Mouse (Mus musculus): Measurements from ENCODE around the gene Gzmb. TPM values are rescaled to one million over a fixed set of nuclear protein-coding genes. Genes with fewer than 3 reads are reported as not detected.

Gene Gzmb
- polyA plus RNA-seq, 2 experiments: 0.17 to 0.18 TPM

DNA sequence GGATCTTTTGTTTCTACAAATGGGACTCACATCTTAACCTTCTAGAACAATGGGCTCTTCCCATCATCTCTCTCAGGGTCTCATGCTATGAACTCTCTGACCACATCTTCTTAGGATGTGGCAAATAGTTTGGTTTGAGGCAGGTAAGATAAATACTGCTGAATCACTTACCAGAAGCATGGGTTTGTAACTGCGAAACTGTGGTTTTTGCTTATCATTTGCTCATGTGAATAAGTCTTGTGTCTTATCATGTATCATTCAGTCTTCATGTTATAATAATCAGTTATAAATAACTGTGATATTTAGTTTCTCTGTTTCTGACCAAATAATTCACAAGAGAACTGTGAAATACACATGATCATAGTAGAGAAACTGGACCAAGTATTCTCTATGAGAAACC is 4.0 kb upstream of the Gzmb start:
- H3K9ac ChIP-seq (replicated peaks): no peak overlapping the region
- H3K4me2 ChIP-seq (ENCODE audit: low read depth): no peak overlapping the region
- ATAC-seq (ENCODE audit: insufficient read depth): no peak
- H3K36me3 ChIP-seq (replicated peaks; ENCODE audit: control insufficient read depth, insufficient read depth, low read depth): no peaks in the 10 kb centered on the region
- no peak for DNase-seq (ENCODE audit: low read depth in 3 of 3, low spot score in 3 of 3)
- no peak overlapping the region for H3K27ac ChIP-seq
- TF ChIP-seq CTCF (IDR thresholded peaks at IDR 0.05; ENCODE audit: low read depth) (no peak), EP300 (IDR thresholded peaks at IDR 0.05; ENCODE audit: low read depth) (peak; percentile 28; the same call in 1 of the 2 replicates)
- H3K9me3 ChIP-seq (ENCODE audit: control insufficient read depth, low read length): no peaks in the 10 kb centered on the region
- WGBS (ENCODE audit: insufficient replicate concordance): 15% methylated on average over 1 of the region's 1 CpGs
- H3K4me3 ChIP-seq (ENCODE audit: insufficient read depth in 1 of 2, low read depth in 2 of 2, low read length in 2 of 2): no peak overlapping the region
- no peaks in the 10 kb centered on the region for H3K27me3 ChIP-seq (ENCODE audit: control insufficient read depth, insufficient read depth, low read length)
- H3K4me1 ChIP-seq (replicated peaks; ENCODE audit: control insufficient read depth in 2 of 2, insufficient read depth in 2 of 2, low read length in 1 of 2): no peaks in the 10 kb centered on the region

DNA sequence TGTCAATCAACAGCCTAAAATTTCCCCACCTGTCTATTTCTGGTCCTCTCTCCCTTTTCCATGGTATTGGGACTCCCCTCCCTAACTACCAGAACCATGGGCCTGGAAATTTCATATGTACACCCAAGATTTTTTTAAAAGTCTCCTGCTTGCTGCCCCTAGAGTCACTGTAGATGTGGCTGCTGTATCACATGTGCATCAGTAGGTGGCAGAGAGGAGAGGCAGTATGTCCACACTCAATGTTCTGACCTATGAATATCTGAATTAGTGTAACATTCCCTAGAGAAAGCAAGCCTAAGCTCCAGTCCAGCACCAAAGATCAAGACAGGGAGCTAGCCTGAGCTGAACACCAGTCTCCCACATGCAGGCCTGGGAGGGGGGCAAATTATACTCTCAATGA is 21.7 kb downstream of the Gzmb start:
- TF ChIP-seq CTCF (IDR thresholded peaks at IDR 0.05; ENCODE audit: low read depth): no peak
- no peak for TF ChIP-seq EP300 (IDR thresholded peaks at IDR 0.05; ENCODE audit: low read depth)
- Histone ChIP-seq H3K9me3 (ENCODE audit: control insufficient read depth, low read length) (no peaks in the 10 kb centered on the region), H3K4me3 (ENCODE audit: insufficient read depth in 1 of 2, low read depth in 2 of 2, low read length in 2 of 2) (no peak overlapping the region), H3K4me1 (replicated peaks; ENCODE audit: control insufficient read depth in 2 of 2, insufficient read depth in 2 of 2, low read length in 1 of 2) (no peaks in the 10 kb centered on the region), H3K36me3 (replicated peaks; ENCODE audit: control insufficient read depth, insufficient read depth, low read depth) (no peaks in the 10 kb centered on the region), H3K27ac (no peak overlapping the region), H3K27me3 (ENCODE audit: control insufficient read depth, insufficient read depth, low read length) (no peaks in the 10 kb centered on the region), H3K4me2 (ENCODE audit: low read depth) (no peak overlapping the region), H3K9ac (replicated peaks) (no peak overlapping the region)
- ATAC-seq (ENCODE audit: insufficient read depth): no peak
- no peak for DNase-seq (ENCODE audit: low read depth in 3 of 3, low spot score in 3 of 3)

DNA sequence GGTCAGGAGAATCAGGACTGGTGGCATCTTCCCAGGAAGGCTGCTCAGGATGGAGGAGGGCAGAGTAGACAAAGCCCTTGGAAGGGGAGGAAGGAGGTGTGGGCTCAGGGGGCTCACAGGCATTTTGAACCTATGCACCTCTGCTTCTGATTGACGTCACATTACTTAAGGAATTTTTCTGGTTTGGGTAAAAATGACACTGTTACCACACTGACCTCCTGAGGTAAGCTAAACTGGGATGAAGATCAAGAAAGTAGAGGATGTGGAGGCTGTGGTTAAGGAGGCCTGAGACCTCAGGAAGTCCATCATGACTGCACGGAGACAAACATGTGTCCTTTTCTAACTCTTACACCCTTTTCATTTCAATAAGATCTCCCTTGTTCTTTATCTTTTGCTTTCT is 27.5 kb downstream of the Gzmb start, which contains the start of gene Gzmc:
Gene Gzmc (minus strand): TSS at position 101 of the 400 bp plus-strand sequence.
- H3K4me2 ChIP-seq (ENCODE audit: low read depth): no peak within 1 kb of the TSS
- ATAC-seq (ENCODE audit: insufficient read depth): no peak
- 23% methylated on average over 2 of the region's 2 CpGs for WGBS (ENCODE audit: insufficient replicate concordance)

DNA sequence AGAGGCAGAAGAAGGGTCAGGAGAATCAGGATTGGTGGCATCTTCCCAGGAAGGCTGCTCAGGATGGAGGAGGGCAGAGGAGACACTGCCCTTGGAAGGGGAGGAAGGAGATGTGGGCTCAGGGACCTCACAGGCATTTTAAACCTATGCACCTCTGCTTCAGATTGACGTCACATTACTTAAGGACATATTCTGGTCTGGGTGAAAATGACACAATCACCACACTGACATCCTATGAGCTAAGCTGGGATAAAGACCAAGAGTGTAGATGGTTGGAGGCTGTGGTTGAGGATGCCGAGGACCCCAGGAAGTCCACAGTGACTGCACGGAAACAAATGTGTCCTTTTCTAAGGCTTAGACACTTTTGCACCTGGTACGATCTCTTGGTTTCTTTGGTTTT is 50.7 kb downstream of the Gzmb start, which contains the start of gene Gzmf:
Gene Gzmf (minus strand): TSS at position 101 of the 400 bp plus-strand sequence.
- Histone ChIP-seq H3K27ac (no peak within 1 kb of the TSS), H3K4me3 (ENCODE audit: insufficient read depth in 1 of 2, low read depth in 2 of 2, low read length in 2 of 2) (no peak within 1 kb of the TSS), H3K9ac (replicated peaks) (no peak within 1 kb of the TSS), H3K9me3 (ENCODE audit: control insufficient read depth, low read length) (no peaks in the 10 kb centered on the region), H3K36me3 (replicated peaks; ENCODE audit: control insufficient read depth, insufficient read depth, low read depth) (no peaks in the 10 kb centered on the region), H3K4me1 (replicated peaks; ENCODE audit: control insufficient read depth in 2 of 2, insufficient read depth in 2 of 2, low read length in 1 of 2) (no peaks in the 10 kb centered on the region), H3K27me3 (ENCODE audit: control insufficient read depth, insufficient read depth, low read length) (no peaks in the 10 kb centered on the region), H3K4me2 (ENCODE audit: low read depth) (no peak within 1 kb of the TSS)
- no peak for TF ChIP-seq EP300 (IDR thresholded peaks at IDR 0.05; ENCODE audit: low read depth)
- TF ChIP-seq CTCF (IDR thresholded peaks at IDR 0.05; ENCODE audit: low read depth): no peak
- WGBS (ENCODE audit: insufficient replicate concordance): 60% methylated on average over 4 of the region's 4 CpGs
- DNase-seq (ENCODE audit: low read depth in 3 of 3, low spot score in 3 of 3) (no peak), ATAC-seq (ENCODE audit: insufficient read depth) (no peak)

More for the DNA sequence above, 27.5 kb downstream of the Gzmb start, which contains the start of gene Gzmc:
- no peaks in the 10 kb centered on the region for H3K27me3 ChIP-seq (ENCODE audit: control insufficient read depth, insufficient read depth, low read length)
- H3K4me3 ChIP-seq (ENCODE audit: insufficient read depth in 1 of 2, low read depth in 2 of 2, low read length in 2 of 2): no peak within 1 kb of the TSS
- TF ChIP-seq EP300 (IDR thresholded peaks at IDR 0.05; ENCODE audit: low read depth) (no peak), CTCF (IDR thresholded peaks at IDR 0.05; ENCODE audit: low read depth) (no peak)
- H3K9me3 ChIP-seq (ENCODE audit: control insufficient read depth, low read length): no peaks in the 10 kb centered on the region
- H3K4me1 ChIP-seq (replicated peaks; ENCODE audit: control insufficient read depth in 2 of 2, insufficient read depth in 2 of 2, low read length in 1 of 2): no peaks in the 10 kb centered on the region
- no peak within 1 kb of the TSS for H3K9ac ChIP-seq (replicated peaks)
- no peaks in the 10 kb centered on the region for H3K36me3 ChIP-seq (replicated peaks; ENCODE audit: control insufficient read depth, insufficient read depth, low read depth)
- H3K27ac ChIP-seq: no peak within 1 kb of the TSS
- no peak for DNase-seq (ENCODE audit: low read depth in 3 of 3, low spot score in 3 of 3)

Other genes starting within 250 kb of the Gzmb start
- not detected in 2 replicates for gene Mcpt1, start 244.3 kb downstream of the Gzmb start, polyA plus RNA-seq (2012; rRNA removed)
- not detected in 2 replicates for gene Mcpt1, start 244.3 kb downstream of the Gzmb start, polyA plus RNA-seq (2014; fragmentation: Nextera tagmentation; extraction: Ambion mirVana)
- not detected in 2 replicates for gene Mcpt9, start 231.8 kb downstream of the Gzmb start, polyA plus RNA-seq (2012; rRNA removed)
- gene Mcpt9, start 231.8 kb downstream of the Gzmb start, polyA plus RNA-seq (2014; fragmentation: Nextera tagmentation; extraction: Ambion mirVana): not detected in 2 replicates
- 0.06 and 0.11 TPM in 2 replicates for gene Mcpt2, start 220.2 kb downstream of the Gzmb start, polyA plus RNA-seq (2012; rRNA removed)
- 0.13 and 0.22 TPM in 2 replicates for gene Mcpt2, start 220.2 kb downstream of the Gzmb start, polyA plus RNA-seq (2014; fragmentation: Nextera tagmentation; extraction: Ambion mirVana)
- gene Mcpt4, start 199.9 kb downstream of the Gzmb start, polyA plus RNA-seq (2012; rRNA removed): 0.04 TPM in 1 of 2 replicates, not detected in the other
- not detected in 2 replicates for gene Mcpt4, start 199.9 kb downstream of the Gzmb start, polyA plus RNA-seq (2014; fragmentation: Nextera tagmentation; extraction: Ambion mirVana)
- gene Mcpt8, start 177.0 kb downstream of the Gzmb start, polyA plus RNA-seq (2012; rRNA removed): 0.79 and 4.6 TPM in 2 replicates
- 4.3 and 15.8 TPM in 2 replicates for gene Mcpt8, start 177.0 kb downstream of the Gzmb start, polyA plus RNA-seq (2014; fragmentation: Nextera tagmentation; extraction: Ambion mirVana)
- gene Ctsg, start 159.7 kb downstream of the Gzmb start, polyA plus RNA-seq (2012; rRNA removed): 32.2 and 32.6 TPM in 2 replicates
- 27.1 and 48.4 TPM in 2 replicates for gene Ctsg, start 159.7 kb downstream of the Gzmb start, polyA plus RNA-seq (2014; fragmentation: Nextera tagmentation; extraction: Ambion mirVana)
- gene Gzme, start 141.6 kb downstream of the Gzmb start, polyA plus RNA-seq (2012; rRNA removed): 0.10 TPM in 1 of 2 replicates, not detected in the other
- not detected in 2 replicates for gene Gzme, start 141.6 kb downstream of the Gzmb start, polyA plus RNA-seq (2014; fragmentation: Nextera tagmentation; extraction: Ambion mirVana)
- gene Gzmd, start 129.7 kb downstream of the Gzmb start, polyA plus RNA-seq (2012; rRNA removed): 0.04 TPM in 1 of 2 replicates, not detected in the other
- not detected in 2 replicates for gene Gzmd, start 129.7 kb downstream of the Gzmb start, polyA plus RNA-seq (2014; fragmentation: Nextera tagmentation; extraction: Ambion mirVana)
- gene Gzmg, start 102.7 kb downstream of the Gzmb start, polyA plus RNA-seq (2012; rRNA removed): not detected in 2 replicates
- gene Gzmg, start 102.7 kb downstream of the Gzmb start, polyA plus RNA-seq (2014; fragmentation: Nextera tagmentation; extraction: Ambion mirVana): not detected in 2 replicates
- not detected in 2 replicates for gene Gzmn, start 87.7 kb downstream of the Gzmb start, polyA plus RNA-seq (2012; rRNA removed)
- not detected in 2 replicates for gene Gzmn, start 87.7 kb downstream of the Gzmb start, polyA plus RNA-seq (2014; fragmentation: Nextera tagmentation; extraction: Ambion mirVana)
- gene Gzmf, start 50.8 kb downstream of the Gzmb start, polyA plus RNA-seq (2012; rRNA removed): 0.05 TPM in 1 of 2 replicates, not detected in the other
- not detected in 2 replicates for gene Gzmf, start 50.8 kb downstream of the Gzmb start, polyA plus RNA-seq (2014; fragmentation: Nextera tagmentation; extraction: Ambion mirVana)
- gene Gzmc, start 27.6 kb downstream of the Gzmb start, polyA plus RNA-seq (2012; rRNA removed): not detected in 2 replicates
- gene Gzmc, start 27.6 kb downstream of the Gzmb start, polyA plus RNA-seq (2014; fragmentation: Nextera tagmentation; extraction: Ambion mirVana): not detected in 2 replicates
- not detected in 2 replicates for gene Atp12a, start 102.8 kb upstream of the Gzmb start, polyA plus RNA-seq (2012; rRNA removed)
- not detected in 2 replicates for gene Atp12a, start 102.8 kb upstream of the Gzmb start, polyA plus RNA-seq (2014; fragmentation: Nextera tagmentation; extraction: Ambion mirVana)
- gene Rnf17, start 140.3 kb upstream of the Gzmb start, polyA plus RNA-seq (2012; rRNA removed): 0.52 and 0.97 TPM in 2 replicates
- 0.81 and 1.1 TPM in 2 replicates for gene Rnf17, start 140.3 kb upstream of the Gzmb start, polyA plus RNA-seq (2014; fragmentation: Nextera tagmentation; extraction: Ambion mirVana)

All from liver, embryonic 14.5 days (tissue).